19 mouse cellular contexts compared by ENCODE assay signal in genomic region chr6:47284794-47285193, GRCm38 (mm10).
A peak's percentile ranks its signal among the peaks of the same experiment; 100 is the strongest.
DNase-seq lines count a peak whose midpoint lies in the region; ATAC-seq and TF ChIP-seq lines count a peak whose summit lies in the region.
"Had no signal": no experiment of that assay in that cellular context is flagged by ENCODE, and none has a peak within 500 bp of the region (broad histone marks: within the 10 kb centered on the region; RNA-seq: fewer than 3 reads in every experiment).

No protein-coding gene starts in this region.

- H3K27ac ChIP-seq in kidney, postnatal 0 days = no peak overlapping the region
- H3K27ac ChIP-seq in kidney, embryonic 15.5 days = no peak overlapping the region
- H3K27ac ChIP-seq: hindbrain, embryonic 15.5 days; limb, embryonic 13.5 days had no signal

- no peaks in the 10 kb centered on the region for H3K36me3 ChIP-seq in kidney, postnatal 0 days (ENCODE audit: insufficient read depth, low read length)
- no peaks in the 10 kb centered on the region for H3K36me3 ChIP-seq in kidney, embryonic 15.5 days
- H3K36me3 ChIP-seq: forebrain, embryonic 15.5 days; hindbrain, embryonic 15.5 days; limb, embryonic 13.5 days had no signal

- 0 out of 2 replicates have a peak, but pooled peaks cover 3% of the 10 kb centered on the region for H3K4me1 ChIP-seq in kidney, postnatal 0 days (replicated peaks; ENCODE audit: insufficient read depth, low read length)
- H3K4me1 ChIP-seq in kidney, embryonic 15.5 days = 0 out of 2 replicates have a peak, but pooled peaks cover 2% of the 10 kb centered on the region
- H3K4me1 ChIP-seq: megakaryocyte, embryonic 14.5 days had no signal

- no peaks in the 10 kb centered on the region for H3K9me3 ChIP-seq in kidney, postnatal 0 days (replicated peaks; ENCODE audit: low read length)
- H3K9me3 ChIP-seq in kidney, embryonic 15.5 days (replicated peaks) = no peaks in the 10 kb centered on the region
- H3K9me3 ChIP-seq: forebrain, embryonic 15.5 days; hindbrain, embryonic 15.5 days; limb, embryonic 13.5 days; megakaryocyte, embryonic 14.5 days had no signal

- no peak for ATAC-seq in kidney, postnatal 0 days (replicated peaks; ENCODE audit: low FRiP score, low read depth)
- ATAC-seq in kidney, embryonic 15.5 days (replicated peaks; ENCODE audit: low FRiP score) = no peak
- ATAC-seq: forebrain, embryonic 15.5 days had no signal

- H3K4me2 ChIP-seq in kidney, postnatal 0 days (ENCODE audit: low read length) = no peak overlapping the region
- no peak overlapping the region for H3K4me2 ChIP-seq in kidney, embryonic 15.5 days
- H3K4me2 ChIP-seq: forebrain, embryonic 15.5 days; hindbrain, embryonic 15.5 days; limb, embryonic 13.5 days had no signal

- DNase-seq in kidney, postnatal 0 days (ENCODE audit: low spot score) = peak; percentile 21
- DNase-seq in kidney, postnatal 36 days = no peak
- DNase-seq in thymus, postnatal 0 days (ENCODE audit: low spot score) = peak; percentile 21
- no peak for DNase-seq in thymus, adult 18-20 months
- peak; percentile 55 for DNase-seq in R1 (ENCODE audit: low read depth, low spot score)
- DNase-seq in cerebellum, adult 11-12 months = no peak
- DNase-seq: adrenal gland, postnatal 14 days; cerebellum, adult 9-10 months; embryo, embryonic 11 days; gastrocnemius, postnatal 14 days; heart, postnatal 14 days; kidney, adult 9 months; lung, adult 2 months; right cerebral cortex, adult 18-20 months had no signal

- H3K4me3 ChIP-seq in kidney, postnatal 0 days (replicated peaks; ENCODE audit: low read depth, low read length) = no peak overlapping the region
- H3K4me3 ChIP-seq in kidney, embryonic 15.5 days (replicated peaks) = no peak overlapping the region
- H3K4me3 ChIP-seq: forebrain, embryonic 15.5 days; hindbrain, embryonic 15.5 days; limb, embryonic 13.5 days; megakaryocyte, embryonic 14.5 days had no signal

- no peak overlapping the region for H3K9ac ChIP-seq in kidney, postnatal 0 days (ENCODE audit: low read depth, low read length)
- H3K9ac ChIP-seq in kidney, embryonic 15.5 days = no peak overlapping the region
- H3K9ac ChIP-seq: forebrain, embryonic 15.5 days; hindbrain, embryonic 15.5 days; limb, embryonic 13.5 days had no signal

- no peaks in the 10 kb centered on the region for H3K27me3 ChIP-seq in kidney, postnatal 0 days (ENCODE audit: insufficient read depth, low read length)
- H3K27me3 ChIP-seq in kidney, embryonic 15.5 days = no peaks in the 10 kb centered on the region
- H3K27me3 ChIP-seq: forebrain, embryonic 15.5 days; hindbrain, embryonic 15.5 days; limb, embryonic 13.5 days had no signal

- 68% methylated on average over 2 of the region's 2 CpGs for WGBS in kidney, postnatal 0 days
- 65% methylated on average over 2 of the region's 2 CpGs for WGBS in kidney, embryonic 15.5 days

- TF ChIP-seq CTCF in kidney, postnatal 0 days (IDR thresholded peaks at IDR 0.05; ENCODE audit: low read depth) = peak; percentile 64

Comparison
In these comparisons a context has a peak if more than half of its experiments do, and no peak if none do; other contexts are left out.
1. DNase-seq: peak in kidney, postnatal 0 days (single experiment), thymus, postnatal 0 days (single experiment) and R1 (single experiment); none in kidney, postnatal 36 days (0 of 2), thymus, adult 18-20 months (0 of 2) and cerebellum, adult 11-12 months (single experiment).